Comparison of ENCODE assay signal across 24 mouse cellular contexts in the genomic region with DNA sequence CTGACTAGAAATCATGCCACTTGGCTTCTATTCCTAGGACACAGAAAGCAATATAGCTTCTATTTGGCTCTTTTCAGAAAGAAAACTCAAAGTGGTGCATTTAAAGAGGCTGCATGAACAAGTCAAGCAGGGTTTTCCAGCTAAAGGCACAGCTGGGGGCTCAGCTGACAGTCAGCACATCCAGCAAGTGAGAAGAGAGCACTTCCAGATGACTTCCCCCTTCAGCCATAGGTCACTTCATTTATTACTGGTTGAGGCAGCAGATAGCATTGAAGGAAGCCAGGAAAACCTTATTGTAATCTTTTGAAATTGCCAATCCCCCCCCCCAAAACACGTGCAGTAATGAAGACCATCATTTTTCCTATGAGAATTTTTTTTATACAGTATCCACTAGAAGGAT.
"Had no signal": no experiment of that assay in that cellular context is flagged by ENCODE, and none has a peak within 500 bp of the region (broad histone marks: within the 10 kb centered on the region; RNA-seq: fewer than 3 reads in every experiment).

No protein-coding gene starts in this region.

- ATAC-seq: hindbrain, embryonic 16.5 days; inflammation-experienced regulatory T-cells, adult 6 months; intestine, embryonic 15.5 days; intestine, postnatal 0 days had no signal

- H3K4me2 ChIP-seq: heart, embryonic 12.5 days; hindbrain, embryonic 12.5 days; hindbrain, embryonic 14.5 days; intestine, embryonic 15.5 days; limb, embryonic 12.5 days had no signal

- H3K27ac ChIP-seq: gastrocnemius, adult 2 months; heart, embryonic 10.5 days; hindbrain, embryonic 10.5 days; hindbrain, embryonic 12.5 days; hindbrain, embryonic 14.5 days; intestine, embryonic 15.5 days; layer of hippocampus, adult 2 months; left cerebral cortex, adult 2 months; limb, embryonic 12.5 days had no signal

- DNase-seq: gastrocnemius, adult 2 months; gastrocnemius, postnatal 10 days; gastrocnemius, postnatal 25 days; heart, adult 18-20 months; heart, postnatal 10 days; heart, postnatal 4 days; kidney, adult 18-20 months; kidney, adult 8-10 months; kidney, postnatal 10 days; kidney, postnatal 25 days; kidney, postnatal 4 days; liver had no signal

- H3K36me3 ChIP-seq: heart, embryonic 10.5 days; heart, embryonic 12.5 days; hindbrain, embryonic 10.5 days; hindbrain, embryonic 12.5 days; intestine, embryonic 15.5 days; limb, embryonic 12.5 days had no signal

- H3K27me3 ChIP-seq: heart, embryonic 12.5 days; hindbrain, embryonic 12.5 days; intestine, embryonic 15.5 days; limb, embryonic 12.5 days had no signal

- H3K4me3 ChIP-seq: gastrocnemius, adult 2 months; heart, embryonic 10.5 days; heart, embryonic 12.5 days; hindbrain, embryonic 10.5 days; hindbrain, embryonic 12.5 days; intestine, embryonic 15.5 days; layer of hippocampus, adult 2 months; left cerebral cortex, adult 2 months; limb, embryonic 12.5 days had no signal

- H3K9ac ChIP-seq: heart, embryonic 12.5 days; hindbrain, embryonic 12.5 days; hindbrain, embryonic 14.5 days; intestine, embryonic 15.5 days; limb, embryonic 12.5 days had no signal

- H3K9me3 ChIP-seq: heart, embryonic 10.5 days; heart, embryonic 12.5 days; hindbrain, embryonic 10.5 days; hindbrain, embryonic 12.5 days; intestine, embryonic 15.5 days; limb, embryonic 12.5 days had no signal

- H3K4me1 ChIP-seq: heart, embryonic 10.5 days; heart, embryonic 12.5 days; hindbrain, embryonic 10.5 days; hindbrain, embryonic 12.5 days; intestine, embryonic 15.5 days; limb, embryonic 12.5 days had no signal
